Mouse (Mus musculus): ENCODE data around the gene Nlk. TPM values are rescaled to one million over a fixed set of nuclear protein-coding genes. Genes with fewer than 3 reads are reported as not detected.

Nlk gene
- polyA plus RNA-seq, 1 experiment, result 18.4 TPM

- Histone ChIP-seq H3K4me1 (peaks cover 12% of the 10 kb centered on the region), H3K27me3 (replicated peaks) (peaks cover 6% of the 10 kb centered on the region), H3K36me3 (replicated peaks; ENCODE audit: low read length) (peaks cover 91% of the 10 kb centered on the region), H3K9me3 (no peaks in the 10 kb centered on the region), H3K4me3 (replicated peaks) (no peak overlapping the region)
- TF ChIP-seq FLI1 (IDR thresholded peaks at IDR 0.05; ENCODE audit: low read length), result no peak
- TF ChIP-seq GATA1 (IDR thresholded peaks at IDR 0.05; ENCODE audit: borderline replicate concordance, low read length), result no peak
Measured at GRCm38 (mm10) chr11:78523241-78523955, 173.8 kb downstream of the Nlk start.

- Histone ChIP-seq H3K36me3 (replicated peaks; ENCODE audit: low read length) (peaks cover 93% of the 10 kb centered on the region), H3K27me3 (replicated peaks) (peaks cover 3% of the 10 kb centered on the region), H3K4me3 (replicated peaks) (no peak overlapping the region), H3K4me1 (peaks cover 15% of the 10 kb centered on the region), H3K9me3 (no peaks in the 10 kb centered on the region)
- no peak for TF ChIP-seq GATA1 (IDR thresholded peaks at IDR 0.05; ENCODE audit: borderline replicate concordance, low read length)
- TF ChIP-seq FLI1 (IDR thresholded peaks at IDR 0.05; ENCODE audit: low read length), result no peak
Measured at GRCm38 (mm10) chr11:78522481-78522997, 174.6 kb downstream of the Nlk start.

- Histone ChIP-seq H3K4me3 (replicated peaks) (no peak overlapping the region), H3K9me3 (no peaks in the 10 kb centered on the region), H3K27me3 (replicated peaks) (no peaks in the 10 kb centered on the region), H3K36me3 (replicated peaks; ENCODE audit: low read length) (peaks cover 91% of the 10 kb centered on the region), H3K4me1 (peaks cover 13% of the 10 kb centered on the region)
- no peak for TF ChIP-seq GATA1 (IDR thresholded peaks at IDR 0.05; ENCODE audit: borderline replicate concordance, low read length)
- TF ChIP-seq FLI1 (IDR thresholded peaks at IDR 0.05; ENCODE audit: low read length), result no peak
Measured at GRCm38 (mm10) chr11:78521880-78522279, 175.3 kb downstream of the Nlk start.

- TF ChIP-seq FLI1 (IDR thresholded peaks at IDR 0.05; ENCODE audit: low read length), result no peak
- no peak for TF ChIP-seq GATA1 (IDR thresholded peaks at IDR 0.05; ENCODE audit: borderline replicate concordance, low read length)
- no peak overlapping the region for H3K4me3 ChIP-seq (replicated peaks)
- peaks cover 17% of the 10 kb centered on the region for H3K4me1 ChIP-seq
- no peaks in the 10 kb centered on the region for H3K9me3 ChIP-seq
- H3K27me3 ChIP-seq (replicated peaks), result no peaks in the 10 kb centered on the region
- peaks cover 94% of the 10 kb centered on the region for H3K36me3 ChIP-seq (replicated peaks; ENCODE audit: low read length)
Measured at GRCm38 (mm10) chr11:78518931-78519330, 178.2 kb downstream of the Nlk start.

Other genes starting within 250 kb of the Nlk start
- 0.18 TPM in 1 of 2 replicates, not detected in the other for gene Slc46a1, start 231.7 kb downstream of the Nlk start, polyA plus RNA-seq (2012; ENCODE audit: insufficient read depth, low replicate concordance)
- 0.40 TPM in 1 of 2 replicates, not detected in the other for gene Sarm1, start 199.6 kb downstream of the Nlk start, polyA plus RNA-seq (2012; ENCODE audit: insufficient read depth, low replicate concordance)
- gene Vtn, start 198.3 kb downstream of the Nlk start, polyA plus RNA-seq (2012; ENCODE audit: insufficient read depth, low replicate concordance), result not detected in 2 replicates
- not detected in 2 replicates for gene Sebox, start 193.9 kb downstream of the Nlk start, polyA plus RNA-seq (2012; ENCODE audit: insufficient read depth, low replicate concordance)
- 12.0 and 12.6 TPM in 2 replicates for gene Tmem199, start 185.2 kb downstream of the Nlk start, polyA plus RNA-seq (2012; ENCODE audit: insufficient read depth, low replicate concordance)
- gene Poldip2, start 185.2 kb downstream of the Nlk start, polyA plus RNA-seq (2012; ENCODE audit: insufficient read depth, low replicate concordance), result 1.8 and 16.7 TPM in 2 replicates
- gene Tnfaip1, start 161.0 kb downstream of the Nlk start, polyA plus RNA-seq (2012; ENCODE audit: insufficient read depth, low replicate concordance), result 0.68 TPM in 1 of 2 replicates, not detected in the other
- 104 and 119 TPM in 2 replicates for gene Ift20, start 161.0 kb downstream of the Nlk start, polyA plus RNA-seq (2012; ENCODE audit: insufficient read depth, low replicate concordance)
- 24.2 and 39.2 TPM in 2 replicates for gene Tmem97, start 146.6 kb downstream of the Nlk start, polyA plus RNA-seq (2012; ENCODE audit: insufficient read depth, low replicate concordance)
- gene Ccnq, start 54.4 kb upstream of the Nlk start, polyA plus RNA-seq (2012; ENCODE audit: insufficient read depth, low replicate concordance), result 17.5 and 51.3 TPM in 2 replicates
- gene Lyrm9, start 129.2 kb upstream of the Nlk start, polyA plus RNA-seq (2012; ENCODE audit: insufficient read depth, low replicate concordance), result 62.0 and 120 TPM in 2 replicates
- 0.06 TPM in 1 of 2 replicates, not detected in the other for gene Nos2, start 223.4 kb upstream of the Nlk start, polyA plus RNA-seq (2012; ENCODE audit: insufficient read depth, low replicate concordance)

Data from megakaryocyte, embryonic 14.5 days (primary cell).